Mouse (Mus musculus) activated CD4-positive, CD25-positive, alpha-beta regulatory T cell, adult 9 weeks (primary cell): Measurements from ENCODE around the gene Necap2. TPM values are rescaled to one million over a fixed set of nuclear protein-coding genes. Genes with fewer than 3 reads are reported as not detected.

Experiments
- polyA plus RNA-seq: library from polyadenylated mRNA; unstranded; fragments of 100-300 nt; shearing (Covaris generic); gene quantifications from one replicate; pipeline ENCODE4 v1.2.1, GENCODE M21; 2017

The Necap2 gene
- 143 TPM for polyA plus RNA-seq

DNA sequence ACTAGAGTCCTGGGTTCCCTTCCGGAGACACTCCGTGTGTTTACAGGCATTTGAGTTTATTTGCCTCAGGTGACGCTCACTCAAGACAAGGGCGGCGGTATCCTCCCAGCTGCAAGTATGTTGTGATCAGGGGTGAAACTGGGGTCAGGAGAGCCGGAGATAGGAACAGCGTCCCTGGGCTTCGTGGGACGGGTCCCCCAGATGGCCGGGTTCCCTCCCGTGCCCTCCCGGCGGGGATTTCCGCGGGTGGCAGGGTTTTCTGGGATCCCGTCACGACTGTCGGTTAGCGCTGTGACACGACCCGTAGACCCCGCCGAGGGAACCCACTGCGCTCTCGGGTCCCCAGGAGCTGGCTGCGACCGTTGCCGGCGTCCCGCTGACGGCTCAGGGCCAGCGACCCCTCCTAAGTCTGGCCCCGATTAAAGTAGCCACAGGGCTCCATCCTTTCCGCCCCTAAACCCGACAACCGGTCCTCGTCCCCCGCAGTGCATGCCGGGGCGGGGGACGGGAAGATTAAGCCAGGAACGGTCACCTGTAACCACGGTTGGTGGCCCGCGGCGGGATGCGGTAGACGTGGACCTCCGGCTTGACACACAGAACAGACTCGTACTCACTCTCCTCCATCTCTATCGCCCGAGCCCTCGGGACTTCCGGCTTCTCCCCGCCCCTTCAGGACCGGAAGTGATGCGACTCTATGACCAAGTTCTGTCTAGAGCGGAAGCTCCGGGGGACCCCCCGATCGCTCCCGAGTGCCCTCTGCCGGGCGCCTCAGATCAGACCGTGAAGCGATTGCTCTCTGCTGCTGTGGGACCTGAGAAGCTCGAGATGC is at the start of gene Necap2:
Gene Necap2 (minus strand): TSS at position 677 of the 829 bp plus-strand sequence.

DNA sequence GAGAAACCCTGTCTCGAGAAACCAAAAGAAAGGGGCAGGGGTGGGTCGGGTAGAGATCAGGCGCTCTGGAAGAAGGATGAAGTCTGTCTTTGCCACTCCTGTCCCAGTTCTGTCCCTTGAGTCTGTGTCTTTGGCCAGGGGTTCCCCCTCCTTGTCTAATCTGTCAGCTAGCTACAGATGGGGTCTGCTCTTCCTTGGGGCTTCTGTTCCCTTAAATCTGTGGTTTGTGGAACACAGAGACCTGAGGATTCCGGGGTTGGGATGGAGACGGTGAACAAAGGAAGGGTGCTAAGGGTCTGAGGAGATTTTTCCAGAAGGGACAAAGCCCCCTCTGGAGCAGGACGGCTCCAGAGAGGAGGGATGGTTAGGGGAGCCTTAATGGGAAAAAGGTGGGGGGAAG is 9.9 kb upstream of the Necap2 start, which contains the start of gene Spata21:
Gene Spata21 (plus strand): TSS at position 301 of the 400 bp plus-strand sequence.

DNA sequence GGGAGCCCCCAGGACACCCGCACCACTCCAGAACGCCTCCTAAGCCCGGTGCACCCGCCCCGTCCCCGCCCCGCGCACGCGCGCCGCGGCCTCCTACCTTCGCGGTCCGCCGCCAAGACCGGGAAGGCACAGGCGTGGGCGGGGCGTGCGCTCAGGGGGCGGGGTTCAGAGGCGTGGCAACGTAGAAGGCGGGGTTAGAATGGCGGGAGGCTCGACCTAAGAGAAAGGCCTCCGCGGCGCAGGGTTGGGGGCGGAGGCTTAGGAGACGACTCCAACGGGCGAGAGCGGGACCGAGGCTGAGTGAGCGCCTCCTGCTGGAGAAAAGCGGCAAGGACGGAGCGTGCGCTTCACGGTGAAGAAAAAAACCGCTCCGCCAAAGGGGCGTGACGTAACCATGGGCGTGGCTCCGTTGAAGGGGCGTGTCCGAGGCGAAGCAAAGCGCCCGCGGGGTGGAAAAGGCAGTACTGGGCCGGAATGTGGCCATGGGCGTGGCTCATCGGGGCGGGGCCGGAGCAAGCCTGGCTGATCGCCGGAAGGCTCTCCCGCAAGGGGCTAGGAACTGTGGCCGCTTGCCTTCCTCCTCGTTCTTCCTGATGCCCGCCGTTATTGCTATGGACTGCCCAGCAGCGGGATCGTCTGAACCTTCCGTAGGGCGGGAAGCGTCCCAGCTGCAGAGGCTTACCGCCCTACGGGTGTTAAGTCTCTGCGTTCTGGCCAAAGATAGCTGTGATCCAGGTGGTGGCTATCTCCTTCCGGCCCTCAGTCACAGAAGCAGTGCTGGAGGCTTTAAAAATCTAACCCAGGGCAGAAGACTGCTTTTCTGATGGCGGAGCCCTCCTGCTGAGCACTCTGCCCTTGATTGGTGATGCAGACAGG is 17.5 kb downstream of the Necap2 start, which contains the start of gene Crocc:
Gene Crocc (minus strand): TSS at position 125 of the 876 bp plus-strand sequence.

Other genes with a start within 250 kb of the Necap2 start
- gene Padi1, start 232.6 kb downstream of the Necap2 start, polyA plus RNA-seq: 0.32 TPM
- 18.2 TPM for gene Padi2, start 172.0 kb downstream of the Necap2 start, polyA plus RNA-seq
- gene Sdhb, start 117.2 kb downstream of the Necap2 start, polyA plus RNA-seq: 315 TPM
- gene Atp13a2, start 91.5 kb downstream of the Necap2 start, polyA plus RNA-seq: 10.0 TPM
- gene Mfap2, start 67.9 kb downstream of the Necap2 start, polyA plus RNA-seq: not detected
- 1.2 TPM for gene Crocc, start 17.8 kb downstream of the Necap2 start, polyA plus RNA-seq
- 0.71 TPM for gene Spata21, start 10.0 kb upstream of the Necap2 start, polyA plus RNA-seq
- 73.5 TPM for gene Szrd1, start 61.4 kb upstream of the Necap2 start, polyA plus RNA-seq
- 17.0 TPM for gene Fbxo42, start 69.6 kb upstream of the Necap2 start, polyA plus RNA-seq
- 5.0 TPM for gene Rsg1, start 135.6 kb upstream of the Necap2 start, polyA plus RNA-seq
- gene Arhgef19, start 161.1 kb upstream of the Necap2 start, polyA plus RNA-seq: not detected
- gene Epha2, start 222.9 kb upstream of the Necap2 start, polyA plus RNA-seq: not detected